Mouse (Mus musculus): ENCODE measurements around the gene Astl. TPM values are rescaled to one million over a fixed set of nuclear protein-coding genes. Genes with fewer than 3 reads are reported as not detected.

Astl gene
- polyA plus RNA-seq (2015; fragmentation: Nextera tagmentation; extraction: Ambion mirVana), result not detected in 2 replicates

DNA sequence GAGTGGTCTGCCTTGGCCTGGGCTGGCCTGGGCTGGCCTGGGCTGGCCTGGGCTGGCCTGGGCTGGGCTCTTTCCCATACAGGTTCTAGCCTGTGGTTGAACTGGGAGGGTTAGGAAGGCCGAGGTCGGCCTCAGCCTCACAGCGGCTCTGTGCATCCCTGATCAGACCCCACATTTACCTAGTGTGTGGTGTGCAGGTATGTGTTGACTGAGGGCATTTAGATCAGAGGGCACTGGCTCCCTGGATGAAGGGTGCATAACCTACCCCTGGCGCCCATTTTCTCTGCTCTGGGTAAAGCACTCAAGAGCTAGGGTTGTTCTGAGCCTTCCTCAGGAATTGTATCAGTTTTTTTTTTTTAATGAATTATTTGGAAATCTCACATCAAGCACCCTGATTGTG lies at the start of gene Astl:
Gene Astl, plus strand, starts transcription at position 224 of the 400 bp plus-strand sequence.

DNA sequence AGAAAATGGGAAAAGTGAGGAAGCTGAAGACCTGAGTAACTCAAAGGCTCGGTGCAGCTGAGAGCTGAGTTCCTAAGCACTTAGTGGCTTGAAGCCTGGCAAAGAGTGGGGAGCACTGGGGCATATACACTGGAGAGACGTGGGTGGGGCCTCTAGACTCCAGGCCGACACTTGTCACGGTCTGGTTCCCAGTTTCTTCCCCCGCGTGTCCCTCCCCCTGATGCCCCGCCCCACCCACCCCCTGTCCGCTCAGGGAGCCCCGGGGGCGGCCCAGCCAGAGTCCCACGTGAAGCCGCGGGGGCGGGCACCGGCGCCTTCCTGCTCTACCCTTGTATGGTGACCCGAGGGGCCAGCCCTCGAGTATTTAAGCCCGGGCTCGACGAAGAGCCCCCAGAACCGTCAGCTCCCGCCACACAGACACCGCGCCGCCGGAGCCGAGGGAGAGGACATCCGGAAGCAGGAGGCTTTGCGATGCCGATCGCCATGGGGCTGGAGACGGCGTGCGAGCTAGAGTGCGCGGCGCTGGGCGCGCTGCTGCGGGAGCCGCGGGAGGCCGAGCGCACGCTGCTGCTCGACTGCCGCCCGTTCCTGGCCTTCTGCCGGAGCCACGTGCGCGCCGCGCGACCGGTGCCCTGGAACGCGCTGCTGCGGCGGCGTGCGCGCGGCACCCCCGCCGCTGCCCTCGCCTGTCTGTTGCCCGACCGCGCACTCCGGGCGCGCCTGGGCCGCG lies 2.5 kb upstream of the Astl start, which contains the start of gene Dusp2:
Gene Dusp2, plus strand, starts transcription at position 393 of the 730 bp plus-strand sequence.

DNA sequence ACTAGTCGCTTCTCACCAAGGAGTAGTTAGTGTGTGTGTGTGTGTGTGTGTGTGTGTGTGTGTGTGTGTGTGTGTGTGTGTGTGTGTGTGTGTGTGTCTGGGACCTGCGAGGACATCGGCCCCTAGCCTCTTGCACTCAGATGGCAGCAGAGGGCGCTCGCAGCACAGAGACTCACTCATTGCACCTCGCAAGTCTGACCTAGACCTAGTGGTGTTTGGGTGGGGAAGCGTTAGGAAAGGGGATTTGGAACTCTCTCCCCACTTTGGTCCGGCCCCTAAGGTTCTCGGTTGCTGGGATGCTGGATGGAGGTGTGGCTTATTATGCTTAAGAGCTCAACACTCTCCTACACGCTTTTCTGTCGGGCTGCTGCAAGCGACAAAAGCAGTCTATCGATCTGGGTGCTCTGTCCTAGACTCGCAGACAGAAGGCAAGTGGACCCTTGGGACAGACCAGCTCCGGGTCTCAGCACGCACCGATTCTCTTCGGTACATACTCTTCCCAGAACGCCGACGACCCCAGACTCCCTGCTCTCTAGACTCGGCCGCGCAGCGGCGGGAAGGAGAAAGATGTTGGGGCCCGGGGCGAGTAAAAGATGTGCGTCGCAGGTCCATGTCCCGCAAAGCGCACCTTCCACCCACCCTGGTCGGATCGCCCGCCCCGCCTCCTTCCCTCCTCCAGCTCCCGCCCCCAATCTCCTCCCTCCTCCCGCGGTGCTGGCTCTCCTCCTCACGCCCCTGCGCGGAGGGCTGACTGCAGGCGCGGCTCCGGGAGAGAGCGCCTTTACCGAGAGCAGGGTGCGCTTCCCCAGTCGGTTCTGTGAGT lies 24.2 kb downstream of the Astl start, which contains the start of gene Adra2b:
Gene Adra2b, plus strand, starts transcription at position 750 of the 823 bp plus-strand sequence.

Other genes with a start within 250 kb of the Astl start
- gene Ncaph, start 204.7 kb upstream of the Astl start, polyA plus RNA-seq (2015; fragmentation: Nextera tagmentation; extraction: Ambion mirVana), result 53.2 and 59.3 TPM in 2 replicates
- gene Itpripl1, start 195.2 kb upstream of the Astl start, polyA plus RNA-seq (2015; fragmentation: Nextera tagmentation; extraction: Ambion mirVana), result 31.3 and 32.7 TPM in 2 replicates
- gene 1810024B03Rik, start 130.4 kb upstream of the Astl start, polyA plus RNA-seq (2015; fragmentation: Nextera tagmentation; extraction: Ambion mirVana), result 1.7 and 2.1 TPM in 2 replicates
- 24.7 and 26.7 TPM in 2 replicates for gene Snrnp200, start 130.3 kb upstream of the Astl start, polyA plus RNA-seq (2015; fragmentation: Nextera tagmentation; extraction: Ambion mirVana)
- gene Ciao1, start 90.8 kb upstream of the Astl start, polyA plus RNA-seq (2015; fragmentation: Nextera tagmentation; extraction: Ambion mirVana), result 44.3 and 45.0 TPM in 2 replicates
- 17.2 and 19.0 TPM in 2 replicates for gene Tmem127, start 90.7 kb upstream of the Astl start, polyA plus RNA-seq (2015; fragmentation: Nextera tagmentation; extraction: Ambion mirVana)
- 42.2 and 44.0 TPM in 2 replicates for gene Stard7, start 68.4 kb upstream of the Astl start, polyA plus RNA-seq (2015; fragmentation: Nextera tagmentation; extraction: Ambion mirVana)
- gene Dusp2, start 2.5 kb upstream of the Astl start, polyA plus RNA-seq (2015; fragmentation: Nextera tagmentation; extraction: Ambion mirVana), result 10.5 and 14.4 TPM in 2 replicates
- gene Adra2b, start 24.6 kb downstream of the Astl start, polyA plus RNA-seq (2015; fragmentation: Nextera tagmentation; extraction: Ambion mirVana), result 4.3 and 6.1 TPM in 2 replicates
- 0.18 TPM in 1 of 2 replicates, not detected in the other for gene Gpat2, start 86.6 kb downstream of the Astl start, polyA plus RNA-seq (2015; fragmentation: Nextera tagmentation; extraction: Ambion mirVana)
- 14.1 and 16.2 TPM in 2 replicates for gene Fahd2a, start 105.9 kb downstream of the Astl start, polyA plus RNA-seq (2015; fragmentation: Nextera tagmentation; extraction: Ambion mirVana)
- 0.60 and 0.68 TPM in 2 replicates for gene Kcnip3, start 183.5 kb downstream of the Astl start, polyA plus RNA-seq (2015; fragmentation: Nextera tagmentation; extraction: Ambion mirVana)
- gene Prom2, start 202.8 kb downstream of the Astl start, polyA plus RNA-seq (2015; fragmentation: Nextera tagmentation; extraction: Ambion mirVana), result 0.02 TPM in 1 of 2 replicates, not detected in the other
- 1.1 and 1.6 TPM in 2 replicates for gene Zfp661, start 248.5 kb downstream of the Astl start, polyA plus RNA-seq (2015; fragmentation: Nextera tagmentation; extraction: Ambion mirVana)
- 93.1 and 94.7 TPM in 2 replicates for gene Mrps5, start 248.6 kb downstream of the Astl start, polyA plus RNA-seq (2015; fragmentation: Nextera tagmentation; extraction: Ambion mirVana)